Mouse (Mus musculus): ENCODE measurements at regions not wholly inside any gene's neighbourhood (a gene's known extent, or its start where the extent isn't known, plus 50 kb on each side); places are given as distances from the start of the nearest gene placed in this dataset.

- no peak for ATAC-seq (ENCODE audit: insufficient number of reproducible peaks, low FRiP score, low TSS enrichment)
These were observed 1292.6 kb downstream of the Rapgef2 start for GRCm38 (mm10) chr3:77993700-77994099.

- ATAC-seq (ENCODE audit: insufficient number of reproducible peaks, low FRiP score, low TSS enrichment), result no peak
These were observed 1341.5 kb downstream of the Rapgef2 start for GRCm38 (mm10) chr3:77944801-77945200.

- peak; percentile 94 for ATAC-seq (ENCODE audit: insufficient number of reproducible peaks, low FRiP score, low TSS enrichment)
These were observed 1389.1 kb downstream of the Rapgef2 start for GRCm38 (mm10) chr3:77897244-77897643.

- ATAC-seq (ENCODE audit: insufficient number of reproducible peaks, low FRiP score, low TSS enrichment), result peak; percentile 82
These were observed 1398.7 kb downstream of the Rapgef2 start for GRCm38 (mm10) chr3:77887634-77888033.

- ATAC-seq (ENCODE audit: insufficient number of reproducible peaks, low FRiP score, low TSS enrichment), result no peak
These were observed 1437.5 kb downstream of the Rapgef2 start for GRCm38 (mm10) chr3:77848717-77849241.

GRCm38 (mm10) chr3:77832230-77832805 is 1454.0 kb downstream of the Rapgef2 start:
- no peak for ATAC-seq (ENCODE audit: insufficient number of reproducible peaks, low FRiP score, low TSS enrichment)

- no peak for ATAC-seq (ENCODE audit: insufficient number of reproducible peaks, low FRiP score, low TSS enrichment)
These were observed 1454.6 kb downstream of the Rapgef2 start for GRCm38 (mm10) chr3:77831760-77832159.

GRCm38 (mm10) chr3:77831256-77831655 is 1455.1 kb downstream of the Rapgef2 start:
- ATAC-seq (ENCODE audit: insufficient number of reproducible peaks, low FRiP score, low TSS enrichment), result no peak

GRCm38 (mm10) chr3:77830219-77830618 is 1456.1 kb downstream of the Rapgef2 start:
- no peak for ATAC-seq (ENCODE audit: insufficient number of reproducible peaks, low FRiP score, low TSS enrichment)

- ATAC-seq (ENCODE audit: insufficient number of reproducible peaks, low FRiP score, low TSS enrichment), result peak; percentile 49; the same call in 1 of the 2 replicates
These were observed 1485.5 kb downstream of the Rapgef2 start for GRCm38 (mm10) chr3:77800776-77801175.

- no peak for ATAC-seq (ENCODE audit: insufficient number of reproducible peaks, low FRiP score, low TSS enrichment)
These were observed 1504.5 kb downstream of the Rapgef2 start for GRCm38 (mm10) chr3:77781783-77782182.

- ATAC-seq (ENCODE audit: insufficient number of reproducible peaks, low FRiP score, low TSS enrichment), result peak; percentile 90
These were observed 1505.0 kb downstream of the Rapgef2 start for GRCm38 (mm10) chr3:77781332-77781731.

GRCm38 (mm10) chr3:77758840-77759361 is 1527.4 kb downstream of the Rapgef2 start:
- ATAC-seq (ENCODE audit: insufficient number of reproducible peaks, low FRiP score, low TSS enrichment), result no peak

GRCm38 (mm10) chr3:77758295-77758694 is 1528.0 kb downstream of the Rapgef2 start:
- ATAC-seq (ENCODE audit: insufficient number of reproducible peaks, low FRiP score, low TSS enrichment), result no peak

- ATAC-seq (ENCODE audit: insufficient number of reproducible peaks, low FRiP score, low TSS enrichment), result no peak
These were observed 1544.2 kb downstream of the Rapgef2 start for GRCm38 (mm10) chr3:77742146-77742545.

GRCm38 (mm10) chr3:77717840-77718239 is 1568.5 kb downstream of the Rapgef2 start:
- ATAC-seq (ENCODE audit: insufficient number of reproducible peaks, low FRiP score, low TSS enrichment), result no peak

- no peak for ATAC-seq (ENCODE audit: insufficient number of reproducible peaks, low FRiP score, low TSS enrichment)
These were observed 1590.7 kb downstream of the Rapgef2 start for GRCm38 (mm10) chr3:77695571-77695970.

- ATAC-seq (ENCODE audit: insufficient number of reproducible peaks, low FRiP score, low TSS enrichment), result peak; percentile 99
These were observed 1592.3 kb downstream of the Fstl5 start for GRCm38 (mm10) chr3:77666366-77666765.

GRCm38 (mm10) chr3:77653881-77654280 is 1579.8 kb downstream of the Fstl5 start:
- ATAC-seq (ENCODE audit: insufficient number of reproducible peaks, low FRiP score, low TSS enrichment), result no peak

All from cerebellum, adult (tissue).